Mouse (Mus musculus) liver, embryonic 12.5 days (tissue): ENCODE measurements around the gene Cpeb3. TPM values are rescaled to one million over a fixed set of nuclear protein-coding genes. Genes with fewer than 3 reads are reported as not detected.

Experiments used
- ATAC-seq: fragments of 200-750 bp; cut with Nextera tagmentation; 2 replicates; pipeline ENCODE4 v1.8.0; 2017; ENCODE audit warnings: moderate number of reproducible peaks, mild to moderate bottlenecking, moderate library complexity
- H3K27ac ChIP-seq: fragments of 300-500 bp; sonication (generic); 2 replicates; pipeline ENCODE4 v1.5.1; 2016; ENCODE audit warnings: mild to moderate bottlenecking
- H3K27me3 ChIP-seq: fragments of 300-500 bp; sonication (generic); replicated peaks from 2 replicates; pipeline ENCODE4 v1.6.1; 2016; ENCODE audit warnings: mild to moderate bottlenecking, moderate library complexity
- H3K36me3 ChIP-seq: fragments of 300-500 bp; sonication (generic); 2 replicates; pipeline ENCODE4 v1.6.1; 2016; ENCODE audit warnings: mild to moderate bottlenecking, moderate library complexity
- H3K4me1 ChIP-seq: fragments of 300-500 bp; sonication (generic); 2 replicates; pipeline ENCODE4 v1.6.1; 2016
- H3K4me2 ChIP-seq: fragments of 300-500 bp; sonication (generic); 2 replicates; pipeline ENCODE4 v1.6.1; 2016; ENCODE audit warnings: mild to moderate bottlenecking, moderate library complexity
- H3K4me3 ChIP-seq: fragments of 300-500 bp; sonication (generic); 2 replicates; pipeline ENCODE4 v1.5.1; 2016; ENCODE audit warnings: mild to moderate bottlenecking, moderate library complexity
- H3K9ac ChIP-seq: fragments of 300-500 bp; sonication (generic); 2 replicates; pipeline ENCODE4 v1.6.1; 2016; ENCODE audit warnings: mild to moderate bottlenecking, moderate library complexity
- H3K9me3 ChIP-seq: fragments of 300-500 bp; sonication (generic); replicated peaks from 2 replicates; pipeline ENCODE4 v1.6.1; 2016; ENCODE audit warnings: mild to moderate bottlenecking, moderate library complexity
- WGBS: fragments of 180-500 bp; shearing (Covaris S2); methylation state at CpG from one replicate; pipeline ENCODE4 v1.1.7; 2016; ENCODE audit not compliant: insufficient replicate concordance; 5-methylcytosine and 5-hydroxymethylcytosine counted together
- polyA plus RNA-seq: library from polyadenylated mRNA; unstranded; fragments of >200 nt; fragmentation: Nextera tagmentation; extraction: Ambion mirVana; gene quantifications from 2 replicates; pipeline ENCODE4 v1.2.1, GENCODE M21; 2016

Cpeb3 gene
- polyA plus RNA-seq, 1 experiment from 2014 or later = 3.2 TPM

DNA sequence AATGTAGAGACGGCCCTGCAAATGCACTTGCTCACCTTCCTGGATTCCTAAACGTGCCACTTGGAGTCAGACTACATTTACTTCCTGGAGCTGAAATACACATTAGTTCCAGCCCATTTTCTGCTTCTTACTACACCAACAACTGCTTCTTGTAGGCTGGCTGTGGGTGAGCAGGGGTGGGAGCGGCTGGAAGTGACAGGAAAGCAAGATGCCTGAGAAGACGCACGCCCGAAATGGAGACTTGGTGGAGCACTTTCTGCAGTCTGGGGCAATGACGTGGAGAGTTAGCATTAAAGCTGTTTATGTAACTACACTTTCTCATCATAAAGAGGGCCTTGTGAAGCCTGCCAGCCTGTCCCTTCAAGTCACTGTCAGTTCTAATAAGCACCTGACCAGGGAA is 132.7 kb downstream of the Cpeb3 start:
- 69% methylated on average over 7 of the region's 7 CpGs for WGBS
- no peaks in the 10 kb centered on the region for H3K27me3 ChIP-seq
- no peaks in the 10 kb centered on the region for H3K36me3 ChIP-seq
- no peak overlapping the region for H3K4me3 ChIP-seq
- no peak overlapping the region for H3K27ac ChIP-seq
- no peak overlapping the region for H3K4me2 ChIP-seq
- no peak for ATAC-seq
- H3K9me3 ChIP-seq = no peaks in the 10 kb centered on the region
- no peak overlapping the region for H3K9ac ChIP-seq
- peaks cover 12% of the 10 kb centered on the region for H3K4me1 ChIP-seq

DNA sequence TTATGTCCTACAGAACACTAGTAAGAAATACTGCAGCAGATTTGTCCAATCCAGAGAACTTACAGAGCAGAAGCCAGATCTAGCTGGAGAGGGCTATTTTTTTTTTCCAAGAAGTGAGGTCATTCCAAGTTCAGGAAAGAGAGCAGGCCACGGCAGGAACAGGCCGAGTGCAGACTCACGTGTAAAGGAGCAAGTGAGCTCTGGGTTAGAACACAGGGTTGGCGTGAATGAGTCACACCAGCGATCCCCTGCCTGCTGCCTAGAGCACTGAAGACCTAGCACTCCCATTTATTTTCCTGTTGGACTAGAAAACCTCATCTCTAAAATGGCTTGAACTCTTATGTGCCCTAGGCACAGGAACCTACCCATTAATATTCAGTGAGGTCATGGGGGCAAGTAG is 133.7 kb downstream of the Cpeb3 start:
- no peaks in the 10 kb centered on the region for H3K9me3 ChIP-seq
- H3K27me3 ChIP-seq = no peaks in the 10 kb centered on the region
- no peaks in the 10 kb centered on the region for H3K36me3 ChIP-seq
- H3K4me3 ChIP-seq = no peak overlapping the region
- H3K9ac ChIP-seq = no peak overlapping the region
- no peak overlapping the region for H3K4me2 ChIP-seq
- no peak overlapping the region for H3K27ac ChIP-seq
- no peak for ATAC-seq
- WGBS = 77% methylated on average over 5 of the region's 5 CpGs
- H3K4me1 ChIP-seq = peaks cover 12% of the 10 kb centered on the region

DNA sequence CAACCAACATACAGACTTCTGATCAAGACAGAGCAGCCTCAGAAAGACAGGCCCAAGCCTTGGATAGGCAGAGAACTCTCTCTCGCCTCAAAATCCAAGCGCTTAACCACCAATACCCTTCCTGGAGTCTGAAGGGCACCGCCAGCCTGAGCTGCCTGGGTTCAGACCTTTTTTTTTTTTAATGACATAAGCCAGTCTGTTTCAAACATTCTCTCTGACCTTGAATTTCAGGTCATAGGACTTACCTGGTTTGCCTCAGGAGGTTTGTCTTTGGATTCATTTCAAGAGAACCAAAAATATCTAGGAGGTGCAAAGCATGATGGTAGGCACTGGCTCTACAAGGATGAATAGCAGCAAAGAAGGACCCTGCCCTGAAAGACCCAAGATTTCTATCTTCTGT is 134.1 kb downstream of the Cpeb3 start:
- Histone ChIP-seq H3K36me3 (no peaks in the 10 kb centered on the region), H3K27me3 (no peaks in the 10 kb centered on the region), H3K4me3 (no peak overlapping the region), H3K4me2 (no peak overlapping the region), H3K4me1 (peaks cover 12% of the 10 kb centered on the region), H3K9ac (no peak overlapping the region), H3K27ac (no peak overlapping the region), H3K9me3 (no peaks in the 10 kb centered on the region)
- ATAC-seq = no peak
- 91% methylated on average over 3 of the region's 3 CpGs for WGBS

DNA sequence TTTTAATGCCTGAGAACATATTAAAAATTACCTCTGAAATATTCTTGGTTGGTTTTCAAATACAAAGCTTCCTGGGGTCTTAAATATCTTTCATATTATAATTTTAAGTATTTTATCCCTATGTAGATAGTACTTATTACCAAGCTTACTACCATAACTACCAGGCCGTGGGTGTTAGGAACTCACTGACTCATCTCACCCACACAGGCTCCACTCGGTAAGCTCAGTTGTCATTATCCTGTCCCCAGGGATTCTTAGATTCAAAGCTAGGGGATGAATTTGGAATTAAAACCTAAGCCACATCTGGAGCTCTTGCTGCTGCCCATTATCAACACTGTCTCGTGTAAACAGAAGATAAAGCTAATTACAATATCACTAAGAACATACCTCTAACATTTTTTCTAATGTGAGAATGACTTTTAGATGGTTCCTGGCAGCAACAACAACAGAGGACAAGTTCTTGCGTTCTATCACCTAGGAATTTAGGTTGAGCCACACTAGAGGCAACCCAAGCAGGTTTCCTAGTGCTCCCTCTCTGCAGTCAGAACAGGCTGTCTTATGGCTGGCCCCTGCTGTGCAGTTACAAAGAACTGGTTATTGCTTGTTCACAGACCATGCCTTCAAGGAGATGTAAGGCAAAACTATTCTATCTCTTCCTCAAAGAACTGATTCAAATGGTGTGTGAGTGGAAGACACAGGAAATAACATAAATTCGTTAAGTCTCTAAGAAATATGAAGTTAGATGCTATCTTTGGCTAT is 135.4 kb downstream of the Cpeb3 start:
- H3K4me1 ChIP-seq = peaks cover 12% of the 10 kb centered on the region
- H3K27ac ChIP-seq = no peak overlapping the region
- no peaks in the 10 kb centered on the region for H3K9me3 ChIP-seq
- 51% methylated on average over 5 of the region's 5 CpGs for WGBS
- H3K4me2 ChIP-seq = no peak overlapping the region
- H3K36me3 ChIP-seq = no peaks in the 10 kb centered on the region
- no peak overlapping the region for H3K4me3 ChIP-seq
- H3K27me3 ChIP-seq = no peaks in the 10 kb centered on the region
- no peak for ATAC-seq
- H3K9ac ChIP-seq = no peak overlapping the region

DNA sequence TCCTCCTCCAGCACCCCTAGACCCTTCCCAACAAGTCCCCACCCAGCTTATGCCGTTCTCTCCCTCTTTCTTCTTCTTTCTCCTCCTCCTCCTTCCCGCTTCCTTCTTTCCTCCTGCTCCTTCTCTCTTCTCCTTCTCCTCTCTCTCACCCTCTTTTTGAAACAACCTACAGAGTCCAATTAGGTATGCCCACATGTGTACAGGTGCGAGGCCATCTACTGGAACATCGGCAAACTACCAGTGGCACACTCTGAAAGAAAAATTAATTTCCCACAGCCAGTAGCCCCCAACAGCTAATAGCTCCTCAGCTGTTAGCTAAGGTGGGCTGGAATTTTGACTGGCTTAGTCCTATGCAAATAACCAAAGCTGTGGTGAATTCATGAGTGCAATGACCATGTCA is 139.2 kb downstream of the Cpeb3 start:
- ATAC-seq = no peak

DNA sequence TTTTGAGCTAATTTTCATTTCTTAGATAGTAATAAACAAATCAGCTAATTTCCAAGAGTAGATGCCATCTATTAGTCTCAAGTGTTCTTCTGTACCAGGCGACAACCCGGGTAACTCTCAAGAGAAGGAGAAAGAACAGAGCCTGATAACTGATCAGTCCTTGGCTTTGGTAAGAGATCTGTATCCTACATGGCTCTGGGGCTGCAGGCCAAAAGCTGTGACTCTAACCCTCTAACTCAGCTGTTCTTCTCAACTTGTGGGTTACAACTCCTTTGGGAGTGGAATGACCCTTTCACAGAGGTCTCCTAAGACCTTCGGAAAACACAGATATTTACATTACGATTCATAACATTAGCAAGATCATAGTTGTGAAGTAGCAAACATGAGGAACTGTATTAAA is 148.3 kb downstream of the Cpeb3 start:
- Histone ChIP-seq H3K4me2 (no peak overlapping the region), H3K9me3 (no peaks in the 10 kb centered on the region), H3K36me3 (no peaks in the 10 kb centered on the region), H3K4me1 (peaks cover 10% of the 10 kb centered on the region; the same call in 1 of the 2 replicates), H3K4me3 (no peak overlapping the region), H3K9ac (no peak overlapping the region), H3K27ac (no peak overlapping the region), H3K27me3 (no peaks in the 10 kb centered on the region)
- no peak for ATAC-seq
- 82% methylated on average over 4 of the region's 4 CpGs for WGBS

More for the DNA sequence above, 139.2 kb downstream of the Cpeb3 start:
- H3K9me3 ChIP-seq = no peaks in the 10 kb centered on the region
- no peak overlapping the region for H3K27ac ChIP-seq
- H3K36me3 ChIP-seq = no peaks in the 10 kb centered on the region
- H3K27me3 ChIP-seq = no peaks in the 10 kb centered on the region
- no peak overlapping the region for H3K9ac ChIP-seq
- 85% methylated on average over 4 of the region's 4 CpGs for WGBS
- H3K4me2 ChIP-seq = no peak overlapping the region
- peaks cover 7% of the 10 kb centered on the region for H3K4me1 ChIP-seq
- no peak overlapping the region for H3K4me3 ChIP-seq

DNA sequence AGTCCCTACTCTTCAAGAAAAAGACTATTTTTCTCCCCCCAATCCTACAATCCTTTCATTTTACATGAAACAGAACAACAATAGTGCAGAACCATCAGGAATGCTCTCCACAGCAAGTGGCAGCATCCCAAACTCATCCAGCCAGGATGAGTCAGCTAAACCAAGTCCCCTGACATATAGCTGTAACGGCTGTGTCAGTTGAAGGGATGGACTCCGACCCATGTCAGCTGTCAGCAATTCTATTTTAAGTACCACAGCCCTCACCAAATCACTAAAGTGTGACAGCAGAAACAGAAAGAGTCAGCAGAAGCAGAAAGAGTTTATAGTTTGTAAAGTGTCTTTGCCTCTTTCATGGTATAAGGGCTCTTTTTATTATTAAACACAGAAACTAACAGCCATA is 148.8 kb downstream of the Cpeb3 start:
- Histone ChIP-seq H3K4me1 (peaks cover 10% of the 10 kb centered on the region; the same call in 1 of the 2 replicates), H3K9me3 (no peaks in the 10 kb centered on the region), H3K4me3 (no peak overlapping the region), H3K4me2 (no peak overlapping the region), H3K9ac (no peak overlapping the region), H3K27me3 (no peaks in the 10 kb centered on the region), H3K36me3 (no peaks in the 10 kb centered on the region), H3K27ac (no peak overlapping the region)
- no peak for ATAC-seq
- WGBS = 24% methylated on average over 2 of the region's 2 CpGs

DNA sequence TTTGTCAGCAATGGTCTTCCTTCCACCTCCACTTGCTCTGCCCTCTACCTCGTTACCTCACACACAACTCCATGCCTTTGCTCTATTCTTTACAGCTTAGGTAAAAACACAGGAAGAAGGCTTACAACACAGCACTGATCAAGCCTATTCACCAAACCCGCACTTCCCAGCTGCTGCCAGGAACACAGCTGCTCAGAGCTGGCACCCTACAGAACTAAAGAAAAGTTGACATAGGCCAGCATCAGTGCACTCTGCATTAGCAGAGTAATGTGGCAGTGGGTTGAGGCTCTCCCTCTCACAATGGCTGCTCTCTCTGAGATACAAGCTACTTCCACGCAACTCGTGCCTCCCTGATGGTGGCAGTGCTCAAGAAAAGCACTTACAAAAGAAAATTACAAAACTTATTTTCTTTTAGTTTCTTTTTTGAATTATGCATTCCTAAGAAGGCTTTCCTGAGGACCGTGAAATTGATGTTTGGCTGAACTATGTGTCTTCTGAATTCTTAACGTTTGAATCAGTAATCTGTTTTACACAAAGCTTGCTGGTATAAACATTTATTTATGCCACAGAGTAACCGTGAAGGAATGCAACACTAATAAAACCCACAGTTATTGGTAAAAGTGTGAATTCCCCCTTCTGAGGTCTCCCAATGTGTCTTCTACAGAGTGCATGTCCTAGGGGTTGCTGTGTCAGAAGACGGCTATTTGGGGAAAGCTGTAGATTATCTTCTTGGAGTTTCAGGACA is 151.1 kb downstream of the Cpeb3 start:
- no peak overlapping the region for H3K27ac ChIP-seq
- WGBS = 76% methylated on average over 8 of the region's 8 CpGs
- ATAC-seq = no peak

DNA sequence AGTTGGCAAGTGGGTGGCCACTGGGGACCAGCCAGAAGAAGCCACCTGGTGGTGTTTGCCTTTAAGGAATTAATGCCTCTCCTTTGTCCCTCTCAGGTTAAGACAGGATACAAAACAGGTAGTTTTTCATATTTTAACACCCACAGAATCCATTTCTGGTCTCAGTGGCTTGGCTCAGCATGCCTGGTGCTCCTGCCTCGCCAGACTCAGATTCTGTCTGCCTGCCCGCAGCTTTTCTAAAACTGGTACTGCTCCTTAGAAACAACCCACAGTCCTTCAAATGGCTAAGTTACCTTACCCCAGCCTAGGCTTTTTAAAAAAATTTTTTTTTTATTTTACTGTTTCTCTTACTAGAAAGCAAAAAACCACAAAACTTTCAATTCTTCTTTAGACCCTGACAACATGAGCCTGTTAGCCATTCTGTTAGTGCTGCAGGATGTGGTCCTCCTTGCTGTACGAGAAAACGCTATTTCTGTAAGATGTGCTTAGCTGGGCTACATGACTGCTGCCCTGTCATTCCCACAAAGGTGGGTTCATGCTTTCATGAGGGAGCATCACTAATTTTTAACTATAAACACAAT is 152.3 kb downstream of the Cpeb3 start:
- H3K27me3 ChIP-seq = no peaks in the 10 kb centered on the region
- no peak overlapping the region for H3K27ac ChIP-seq
- H3K4me1 ChIP-seq = peaks cover 10% of the 10 kb centered on the region; the same call in 1 of the 2 replicates
- WGBS = 75% methylated on average over 4 of the region's 4 CpGs
- no peaks in the 10 kb centered on the region for H3K9me3 ChIP-seq
- H3K36me3 ChIP-seq = no peaks in the 10 kb centered on the region
- no peak overlapping the region for H3K4me2 ChIP-seq
- H3K4me3 ChIP-seq = no peak overlapping the region
- ATAC-seq = no peak
- H3K9ac ChIP-seq = no peak overlapping the region

More for the DNA sequence above, 151.1 kb downstream of the Cpeb3 start:
- Histone ChIP-seq H3K27me3 (no peaks in the 10 kb centered on the region), H3K36me3 (no peaks in the 10 kb centered on the region), H3K9ac (no peak overlapping the region), H3K9me3 (no peaks in the 10 kb centered on the region), H3K4me3 (no peak overlapping the region), H3K4me2 (no peak overlapping the region), H3K4me1 (peaks cover 10% of the 10 kb centered on the region; the same call in 1 of the 2 replicates)

DNA sequence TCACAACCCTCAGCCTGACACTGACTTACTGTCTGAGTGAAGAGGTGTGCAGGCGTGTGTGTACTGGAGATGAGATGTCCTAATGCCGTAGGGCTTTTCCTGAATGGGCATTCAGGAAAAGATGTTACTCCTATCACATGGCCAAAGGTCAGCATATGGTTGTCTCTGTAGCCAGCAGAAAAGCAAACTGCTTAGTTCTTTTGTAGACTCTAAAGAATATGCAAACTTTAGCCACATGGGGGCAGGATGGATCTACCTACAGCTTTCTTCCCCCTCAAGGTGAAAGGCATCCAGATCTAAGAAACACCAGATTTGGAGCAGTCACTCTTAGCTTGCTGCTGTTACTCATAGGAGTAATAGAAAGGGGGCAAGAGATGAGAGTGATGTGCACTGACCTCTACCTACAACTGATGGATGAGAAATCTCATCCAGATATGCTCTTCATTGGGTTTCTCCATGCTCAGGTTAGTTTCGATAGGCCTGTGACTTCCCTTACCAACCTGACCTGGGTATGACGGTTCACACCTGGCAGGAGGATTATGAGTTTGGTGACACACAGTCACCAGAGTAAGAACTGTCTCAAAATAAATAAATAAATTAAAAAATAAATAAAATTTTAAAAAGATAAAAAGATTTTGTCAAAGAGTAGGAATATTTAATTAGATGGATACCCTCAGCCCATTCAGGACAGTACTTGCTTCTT is 157.6 kb downstream of the Cpeb3 start:
- Histone ChIP-seq H3K36me3 (no peaks in the 10 kb centered on the region), H3K27me3 (no peaks in the 10 kb centered on the region), H3K4me2 (no peak overlapping the region), H3K27ac (no peak overlapping the region), H3K4me1 (no peaks in the 10 kb centered on the region), H3K4me3 (no peak overlapping the region), H3K9me3 (no peaks in the 10 kb centered on the region), H3K9ac (no peak overlapping the region)
- ATAC-seq = no peak
- WGBS = 64% methylated on average over 4 of the region's 4 CpGs

DNA sequence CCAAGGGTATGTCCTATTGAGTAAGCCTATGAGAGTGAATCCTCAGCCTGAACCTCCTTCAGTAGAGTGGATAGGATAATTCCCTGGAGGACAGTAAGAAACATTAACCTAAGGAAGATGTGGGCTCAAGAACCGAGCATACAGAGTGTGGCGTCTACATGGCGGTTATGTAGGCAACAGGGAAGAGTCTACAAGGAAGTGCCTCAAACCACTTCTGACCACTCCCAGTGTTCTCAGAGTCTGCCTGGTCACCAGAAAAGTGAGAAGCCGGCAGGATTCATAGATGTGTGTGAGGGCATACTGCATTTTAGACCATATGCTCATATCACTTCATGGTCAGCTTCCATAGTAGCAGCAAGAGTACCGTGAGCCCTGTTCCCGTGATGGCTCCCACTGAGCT is 159.9 kb downstream of the Cpeb3 start:
- WGBS = 76% methylated on average over 6 of the region's 6 CpGs
- H3K27me3 ChIP-seq = no peaks in the 10 kb centered on the region
- H3K4me2 ChIP-seq = no peak overlapping the region
- H3K4me3 ChIP-seq = no peak overlapping the region
- H3K9me3 ChIP-seq = no peaks in the 10 kb centered on the region
- H3K27ac ChIP-seq = no peak overlapping the region
- ATAC-seq = no peak
- H3K4me1 ChIP-seq = no peaks in the 10 kb centered on the region
- H3K36me3 ChIP-seq = no peaks in the 10 kb centered on the region
- no peak overlapping the region for H3K9ac ChIP-seq

DNA sequence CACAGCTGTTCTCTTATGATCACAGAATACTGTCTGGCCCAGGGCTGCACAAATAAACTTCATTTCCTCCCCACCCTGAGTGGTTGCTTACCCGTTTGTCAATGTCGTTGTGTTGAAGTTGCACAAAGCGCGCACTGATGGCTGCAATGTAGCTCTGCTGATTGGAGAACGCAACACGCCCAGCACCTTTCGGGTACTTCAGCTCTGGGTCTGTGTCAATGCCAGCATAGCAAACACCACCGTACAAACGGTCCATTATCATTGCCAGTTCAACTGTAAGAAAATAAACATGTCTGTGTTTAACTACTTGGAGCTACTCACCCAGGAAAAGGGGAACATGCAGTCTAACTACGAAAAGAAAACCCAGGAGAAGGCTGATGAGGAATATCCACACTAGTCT is 164.0 kb downstream of the Cpeb3 start:
- Histone ChIP-seq H3K27ac (no peak overlapping the region), H3K4me1 (no peaks in the 10 kb centered on the region), H3K4me2 (no peak overlapping the region), H3K9ac (no peak overlapping the region), H3K4me3 (no peak overlapping the region), H3K36me3 (no peaks in the 10 kb centered on the region), H3K27me3 (no peaks in the 10 kb centered on the region), H3K9me3 (no peaks in the 10 kb centered on the region)
- ATAC-seq = no peak
- WGBS = 81% methylated on average over 10 of the region's 10 CpGs
